In genomic region chr12:69881198-69881905, GRCm38 (mm10) we compare ENCODE assay signal across 14 mouse cellular contexts. TPM values are rescaled to one million over a fixed set of nuclear protein-coding genes. Genes with fewer than 3 reads are reported as not detected.
DNase-seq lines count a peak whose midpoint lies in the region; ATAC-seq and TF ChIP-seq lines count a peak whose summit lies in the region.
"Had no signal": no experiment of that assay in that cellular context is flagged by ENCODE, and none has a peak within 500 bp of the region (broad histone marks: within the 10 kb centered on the region; RNA-seq: fewer than 3 reads in every experiment).

No protein-coding gene starts in this region.

- H3K4me2 ChIP-seq in kidney, embryonic 16.5 days (replicated peaks; ENCODE audit: low read depth, low read length) = no peak overlapping the region
- no peak overlapping the region for H3K4me2 ChIP-seq in embryonic facial prominence, embryonic 15.5 days (replicated peaks)
- H3K4me2 ChIP-seq in intestine, embryonic 15.5 days (replicated peaks) = no peak overlapping the region
- H3K4me2 ChIP-seq: heart, embryonic 15.5 days; liver, embryonic 12.5 days had no signal

- 0 out of 2 replicates have a peak, but pooled peaks cover 2% of the 10 kb centered on the region for H3K36me3 ChIP-seq in kidney, embryonic 16.5 days (ENCODE audit: insufficient read depth, low read length)
- H3K36me3 ChIP-seq in ES-Bruce4 (ENCODE audit: control insufficient read depth, insufficient read depth, low read length, poor library complexity, severe bottlenecking) = no peaks in the 10 kb centered on the region
- no peaks in the 10 kb centered on the region for H3K36me3 ChIP-seq in embryonic facial prominence, embryonic 15.5 days
- H3K36me3 ChIP-seq in intestine, embryonic 15.5 days = no peaks in the 10 kb centered on the region
- H3K36me3 ChIP-seq: heart, embryonic 15.5 days had no signal

- DNase-seq in kidney, postnatal 25 days = no peak
- peak; percentile 8 for DNase-seq in ES-CJ7 (ENCODE audit: low read depth, low spot score)
- no peak for DNase-seq in lung, postnatal 25 days (ENCODE audit: low spot score)
- DNase-seq: adrenal gland, postnatal 25 days; gastrocnemius, postnatal 25 days had no signal

- H3K27me3 ChIP-seq in kidney, embryonic 16.5 days (ENCODE audit: insufficient read depth, low read length) = no peaks in the 10 kb centered on the region
- no peaks in the 10 kb centered on the region for H3K27me3 ChIP-seq in ES-Bruce4 (ENCODE audit: control insufficient read depth, insufficient read depth, low read length, poor library complexity, severe bottlenecking)
- no peaks in the 10 kb centered on the region for H3K27me3 ChIP-seq in embryonic facial prominence, embryonic 15.5 days
- no peaks in the 10 kb centered on the region for H3K27me3 ChIP-seq in intestine, embryonic 15.5 days (replicated peaks)
- H3K27me3 ChIP-seq: CH12.LX; heart, embryonic 15.5 days; liver, embryonic 12.5 days had no signal

- H3K9ac ChIP-seq in kidney, embryonic 16.5 days (replicated peaks; ENCODE audit: low read length) = no peak overlapping the region
- H3K9ac ChIP-seq in ES-Bruce4 (ENCODE audit: low read depth, poor library complexity, severe bottlenecking) = no peak overlapping the region
- H3K9ac ChIP-seq in embryonic facial prominence, embryonic 15.5 days = no peak overlapping the region
- no peak overlapping the region for H3K9ac ChIP-seq in intestine, embryonic 15.5 days
- H3K9ac ChIP-seq: heart, embryonic 15.5 days; liver, embryonic 12.5 days had no signal

- H3K27ac ChIP-seq in kidney, embryonic 16.5 days (ENCODE audit: low read length) = peak overlapping the region; percentile 20; the same call in 1 of the 2 replicates
- peak overlapping the region; percentile 81 for H3K27ac ChIP-seq in ES-Bruce4 (ENCODE audit: insufficient read depth, low read length)
- peak overlapping the region; percentile 48; the same call in 1 of the 2 replicates for H3K27ac ChIP-seq in embryonic facial prominence, embryonic 15.5 days (replicated peaks)
- H3K27ac ChIP-seq in intestine, embryonic 15.5 days = no peak overlapping the region
- H3K27ac ChIP-seq: heart, embryonic 15.5 days; liver, embryonic 12.5 days; macrophage had no signal

- peaks cover 46% of the 10 kb centered on the region for H3K4me1 ChIP-seq in kidney, embryonic 16.5 days (ENCODE audit: insufficient read depth, low read length)
- H3K4me1 ChIP-seq in ES-Bruce4 (ENCODE audit: control insufficient read depth, insufficient read depth, low read length) = peaks cover 2% of the 10 kb centered on the region
- H3K4me1 ChIP-seq in embryonic facial prominence, embryonic 15.5 days = peaks cover 41% of the 10 kb centered on the region
- peaks cover 9% of the 10 kb centered on the region for H3K4me1 ChIP-seq in intestine, embryonic 15.5 days (replicated peaks)

- H3K4me3 ChIP-seq in kidney, embryonic 16.5 days (ENCODE audit: low read length) = no peak overlapping the region
- H3K4me3 ChIP-seq in ES-Bruce4 (ENCODE audit: low read depth, low read length) = no peak overlapping the region
- no peak overlapping the region for H3K4me3 ChIP-seq in embryonic facial prominence, embryonic 15.5 days (replicated peaks)
- no peak overlapping the region for H3K4me3 ChIP-seq in intestine, embryonic 15.5 days (replicated peaks)
- H3K4me3 ChIP-seq: heart, embryonic 15.5 days; liver, embryonic 12.5 days; myocyte had no signal

- no peak for TF ChIP-seq CTCF in ES-Bruce4 (IDR thresholded peaks at IDR 0.05; ENCODE audit: low read depth, low read length)

- ATAC-seq in kidney, embryonic 16.5 days (ENCODE audit: low FRiP score, low TSS enrichment) = peak; percentile 57
- ATAC-seq in embryonic facial prominence, embryonic 15.5 days (ENCODE audit: insufficient number of reproducible peaks, low FRiP score, low TSS enrichment, low read depth) = peak; percentile 29; the same call in 1 of the 2 replicates
- ATAC-seq in intestine, embryonic 15.5 days = no peak; the same call in 1 of the 2 replicates
- ATAC-seq: liver, embryonic 12.5 days had no signal

- no peak for TF ChIP-seq POLR2A in ES-Bruce4 (IDR thresholded peaks at IDR 0.05; ENCODE audit: insufficient read depth, low read length)

- 41% methylated on average over 10 of the region's 10 CpGs for WGBS in kidney, embryonic 16.5 days
- WGBS in embryonic facial prominence, embryonic 15.5 days = 38% methylated on average over 10 of the region's 10 CpGs
- WGBS in intestine, embryonic 15.5 days = 52% methylated on average over 10 of the region's 10 CpGs

- no peak for TF ChIP-seq EP300 in ES-Bruce4 (IDR thresholded peaks at IDR 0.05; ENCODE audit: insufficient read depth, low read depth, low read length)

- no peaks in the 10 kb centered on the region for H3K9me3 ChIP-seq in kidney, embryonic 16.5 days (ENCODE audit: low read length)
- no peaks in the 10 kb centered on the region for H3K9me3 ChIP-seq in ES-Bruce4 (replicated peaks; ENCODE audit: control insufficient read depth, insufficient read depth, low read length, poor library complexity, severe bottlenecking)
- no peaks in the 10 kb centered on the region for H3K9me3 ChIP-seq in embryonic facial prominence, embryonic 15.5 days (replicated peaks)
- H3K9me3 ChIP-seq in intestine, embryonic 15.5 days = no peaks in the 10 kb centered on the region
- H3K9me3 ChIP-seq: heart, embryonic 15.5 days; liver, embryonic 12.5 days had no signal

RNA-seq across cellular contexts. Expression of gene Atl1, which starts 11.1 kb away (rescaled TPM):
- polyA plus RNA-seq in kidney, embryonic 16.5 days (2015; fragmentation: Nextera tagmentation; extraction: Ambion mirVana) = 4.7 and 5.7 TPM in 2 replicates
- 6.1 and 10.2 TPM in 2 replicates for polyA plus RNA-seq in ES-Bruce4 (2011; ENCODE audit: insufficient read depth, insufficient read length, low read depth, missing spikeins)
- 7.3 and 8.6 TPM in 2 replicates for polyA plus RNA-seq in embryonic facial prominence, embryonic 15.5 days (2015; fragmentation: Nextera tagmentation; extraction: Ambion mirVana)
- polyA plus RNA-seq in intestine, embryonic 15.5 days (2015; fragmentation: Nextera tagmentation; extraction: Ambion mirVana) = 5.6 and 5.9 TPM in 2 replicates

RNA-seq across cellular contexts. Expression of gene Map4k5, which starts 11.6 kb away (rescaled TPM):
- 31.5 and 32.6 TPM in 2 replicates for polyA plus RNA-seq in kidney, embryonic 16.5 days (2015; fragmentation: Nextera tagmentation; extraction: Ambion mirVana)
- 106 and 107 TPM in 2 replicates for polyA plus RNA-seq in ES-Bruce4 (2011; ENCODE audit: insufficient read depth, insufficient read length, low read depth, missing spikeins)
- 36.5 and 36.6 TPM in 2 replicates for polyA plus RNA-seq in embryonic facial prominence, embryonic 15.5 days (2015; fragmentation: Nextera tagmentation; extraction: Ambion mirVana)
- 22.0 and 25.4 TPM in 2 replicates for polyA plus RNA-seq in intestine, embryonic 15.5 days (2015; fragmentation: Nextera tagmentation; extraction: Ambion mirVana)
